Mouse (Mus musculus): Measurements from ENCODE around the gene Hba-a2.

GRCm38 (mm10) chr11:32298532-32298918 is 2.2 kb downstream of the Hba-a2 start:
- TF ChIP-seq CTCF (IDR thresholded peaks at IDR 0.05; ENCODE audit: low read depth) (no peak), EP300 (IDR thresholded peaks at IDR 0.05; ENCODE audit: low read depth) (no peak)
